Mouse (Mus musculus): ENCODE results near the gene Gm32802.
"Not testable (repeated sequence)": the region's sequence is repeated elsewhere in the genome, so short reads cannot be mapped to it uniquely, and the experiment has no call there.

DNA sequence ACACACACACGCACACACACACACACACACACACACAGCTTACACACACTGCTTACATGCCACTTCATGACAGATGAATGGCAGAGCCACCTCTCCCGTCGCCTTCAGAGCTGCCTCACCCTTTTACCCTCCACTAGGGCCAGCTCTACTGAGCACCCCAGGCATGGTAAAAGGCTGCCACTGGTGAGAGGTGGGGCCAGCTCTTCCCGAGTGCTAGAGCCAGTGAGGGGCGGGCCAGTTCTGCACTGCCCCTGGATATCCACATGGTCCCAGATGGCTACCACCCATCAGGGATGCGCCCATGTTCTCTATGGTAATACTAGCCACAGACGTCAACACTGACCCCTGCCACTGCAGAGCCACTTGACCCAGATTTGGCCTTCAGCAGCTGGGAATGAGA is 24.1 kb downstream of the Gm32802 start:
- TF ChIP-seq GATA1, TAL1 (IDR thresholded peaks at IDR 0.05; ENCODE audit: low read length): not testable (repeated sequence)

Data from erythroblast, embryonic 14.5 days (primary cell).